Mouse (Mus musculus) ES-E14 (cell line): ENCODE results near the gene Bbs12. TPM values are rescaled to one million over a fixed set of nuclear protein-coding genes. Genes with fewer than 3 reads are reported as not detected.

Source experiments
- DNase-seq: peaks from one replicate; pipeline ENCODE4 v3.0.0-alpha.2; 2013; ENCODE audit warnings: low read depth, low spot score
- H3K27ac ChIP-seq: 2 replicates; pipeline ENCODE4 v1.5.1; 2012; ENCODE audit warnings: low read depth, mild to moderate bottlenecking, low read length, moderate library complexity, mixed read lengths; ENCODE audit not compliant: poor library complexity, insufficient read depth, severe bottlenecking
- H3K36me3 ChIP-seq: 2 replicates; pipeline ENCODE4 v1.6.1; 2012; ENCODE audit warnings: mild to moderate bottlenecking, low read length, moderate library complexity, mixed read lengths; ENCODE audit not compliant: control insufficient read depth, poor library complexity, insufficient read depth, severe bottlenecking
- H3K4me1 ChIP-seq, 2 experiments: fragments of 150-350 bp in 1 of 2; sonication (generic) in 1 of 2; 2 replicates each; pipeline ENCODE4 v1.6.1; 2012; ENCODE audit warnings: low read length in 2 of 2, mild to moderate bottlenecking in 1 of 2, mixed read lengths in 1 of 2; ENCODE audit not compliant: control insufficient read depth in 2 of 2, insufficient read depth in 2 of 2, poor library complexity in 1 of 2
- H3K4me3 ChIP-seq, 2 experiments: fragments of 150-350 bp in 1 of 2; sonication (generic) in 1 of 2; 2 replicates each; pipeline ENCODE4 v1.5.1; 2012; ENCODE audit warnings: low read length in 2 of 2, low read depth in 1 of 2, mild to moderate bottlenecking in 1 of 2, mixed read lengths in 1 of 2; ENCODE audit not compliant: insufficient read depth in 1 of 2, poor library complexity in 1 of 2, severe bottlenecking in 1 of 2
- H3K9ac ChIP-seq: 2 replicates; pipeline ENCODE4 v1.6.1; 2012; ENCODE audit warnings: low read depth, mild to moderate bottlenecking, low read length, mixed read lengths; ENCODE audit not compliant: poor library complexity, insufficient read depth, severe bottlenecking
- H3K9me3 ChIP-seq: fragments of 150-350 bp; sonication (generic); 2 replicates; pipeline ENCODE4 v1.6.1; 2012; ENCODE audit warnings: low read depth, mild to moderate bottlenecking, low read length; ENCODE audit not compliant: control insufficient read depth, insufficient read depth
- CHD2 ChIP-seq: IDR thresholded peaks from 2 replicates; pipeline ENCODE4 v1.6.1; 2014; ENCODE audit warnings: mild to moderate bottlenecking, low read depth, low read length, inconsistent platforms
- HCFC1 ChIP-seq: IDR thresholded peaks from 2 replicates; pipeline ENCODE4 v1.6.1; 2012; ENCODE audit warnings: low read length, inconsistent platforms, borderline replicate concordance; ENCODE audit not compliant: insufficient read depth
- MAFK ChIP-seq: IDR thresholded peaks from 2 replicates; pipeline ENCODE4 v1.6.1; 2014; ENCODE audit warnings: mild to moderate bottlenecking, low read depth, low read length, inconsistent platforms; ENCODE audit not compliant: insufficient read depth
- ZC3H11A ChIP-seq: IDR thresholded peaks from 2 replicates; pipeline ENCODE4 v1.6.1; 2012; ENCODE audit warnings: low read depth, mild to moderate bottlenecking, inconsistent platforms, low read length, borderline replicate concordance
- ZNF384 ChIP-seq: IDR thresholded peaks from 2 replicates; pipeline ENCODE4 v1.6.1; 2012; ENCODE audit warnings: low read depth, low read length, inconsistent platforms
- in situ Hi-C, 2 experiments: fragments of 600-800 bp; cut with MboI; formaldehyde crosslinking; loops; one replicate each; pipeline ENCODE4 v1.15.1; 2025; ENCODE audit warnings: low sequenced_read_pairs in 2 of 2, inconsistent platforms in 1 of 2; ENCODE audit not compliant: unreplicated experiment in 2 of 2
- total RNA-seq: library from RNA; depleted of rRNA; stranded (reverse); fragments of 300-350 nt; gene quantifications from 2 replicates; pipeline ENCODE4 v1.2.3, GENCODE M21; 2012; rRNA removed

Gene Bbs12
- 5.7 and 7.1 TPM in 2 replicates for total RNA-seq

- H3K9me3 ChIP-seq, result no peaks in the 10 kb centered on the region
- in situ Hi-C loops, result no loop called here
Measured at GRCm38 (mm10) chr3:37312370-37312941, at the start of gene Bbs12, which contains the start of gene Cetn4. TSS of gene Bbs12 (plus strand) at chr3:37312554. TSS of gene Cetn4 (minus strand) at chr3:37312708.

GRCm38 (mm10) chr3:37268338-37268737 lies 44.0 kb upstream of the Bbs12 start:
- TF ChIP-seq ZNF384, result no peak
- no peak for TF ChIP-seq ZC3H11A
- TF ChIP-seq MAFK, result no peak
- no peak for TF ChIP-seq CHD2
- TF ChIP-seq HCFC1, result no peak
- no peaks in the 10 kb centered on the region for H3K4me1 ChIP-seq
- no peaks in the 10 kb centered on the region for H3K36me3 ChIP-seq
- H3K9me3 ChIP-seq, result no peaks in the 10 kb centered on the region
- H3K4me3 ChIP-seq, result no peak overlapping the region
- no peak overlapping the region for H3K27ac ChIP-seq
- no peak overlapping the region for H3K9ac ChIP-seq
- no peak for DNase-seq
- in situ Hi-C loops, result no loop called here

More at GRCm38 (mm10) chr3:37312370-37312941, at the start of gene Bbs12, which contains the start of gene Cetn4:
- Histone ChIP-seq H3K36me3 (no peaks in the 10 kb centered on the region), H3K27ac (no peak within 1 kb of the TSS), H3K9ac (peak within 1 kb of the TSS; percentile 84), H3K4me1 (no peaks in the 10 kb centered on the region), H3K4me3 (peak within 1 kb of the TSS; percentile 91 to 98)
- DNase-seq, result peak; percentile 78
- TF ChIP-seq CHD2, result no peak; the same call in 1 of the 2 replicates
- no peak for TF ChIP-seq MAFK
- TF ChIP-seq ZNF384, result no peak
- TF ChIP-seq ZC3H11A, result no peak
- no peak for TF ChIP-seq HCFC1

- H3K4me3 ChIP-seq, result no peak overlapping the region
- H3K9ac ChIP-seq, result no peak overlapping the region
- H3K9me3 ChIP-seq, result no peaks in the 10 kb centered on the region
- DNase-seq, result no peak
- no peak overlapping the region for H3K27ac ChIP-seq
- H3K4me1 ChIP-seq, result no peaks in the 10 kb centered on the region
- in situ Hi-C loops, result no loop called here
- TF ChIP-seq ZC3H11A (no peak), CHD2 (no peak), ZNF384 (no peak), MAFK (no peak), HCFC1 (no peak)
- H3K36me3 ChIP-seq, result no peaks in the 10 kb centered on the region
Measured at GRCm38 (mm10) chr3:37269926-37270325, 42.4 kb upstream of the Bbs12 start.

- no peaks in the 10 kb centered on the region for H3K9me3 ChIP-seq
- peak; percentile 30 for DNase-seq
- no peaks in the 10 kb centered on the region for H3K36me3 ChIP-seq
- H3K4me3 ChIP-seq, result no peak overlapping the region
- TF ChIP-seq ZC3H11A, result peak; percentile 19; the same call in 1 of the 2 replicates
- TF ChIP-seq CHD2, result no peak
- no peak for TF ChIP-seq MAFK
- no peak overlapping the region for H3K27ac ChIP-seq
- H3K9ac ChIP-seq, result no peak overlapping the region
- no peaks in the 10 kb centered on the region for H3K4me1 ChIP-seq
- in situ Hi-C loops, result no loop called here
Measured at GRCm38 (mm10) chr3:37271209-37271608, 41.1 kb upstream of the Bbs12 start.

- no peak overlapping the region for H3K4me3 ChIP-seq
- no peak for TF ChIP-seq ZNF384
- TF ChIP-seq HCFC1, result no peak
- TF ChIP-seq MAFK, result no peak
- TF ChIP-seq CHD2, result no peak
- no peak for TF ChIP-seq ZC3H11A
- no peaks in the 10 kb centered on the region for H3K9me3 ChIP-seq
- H3K4me1 ChIP-seq, result no peaks in the 10 kb centered on the region
- H3K9ac ChIP-seq, result no peak overlapping the region
- DNase-seq, result no peak
- H3K36me3 ChIP-seq, result no peaks in the 10 kb centered on the region
- H3K27ac ChIP-seq, result no peak overlapping the region
- in situ Hi-C loops, result no loop called here
Measured at GRCm38 (mm10) chr3:37273092-37273491, 39.3 kb upstream of the Bbs12 start.
